Mouse (Mus musculus): ENCODE measurements at regions not wholly inside any gene's neighbourhood (a gene's known extent, or its start where the extent isn't known, plus 50 kb on each side); places are given as distances from the start of the nearest gene placed in this dataset.

DNA sequence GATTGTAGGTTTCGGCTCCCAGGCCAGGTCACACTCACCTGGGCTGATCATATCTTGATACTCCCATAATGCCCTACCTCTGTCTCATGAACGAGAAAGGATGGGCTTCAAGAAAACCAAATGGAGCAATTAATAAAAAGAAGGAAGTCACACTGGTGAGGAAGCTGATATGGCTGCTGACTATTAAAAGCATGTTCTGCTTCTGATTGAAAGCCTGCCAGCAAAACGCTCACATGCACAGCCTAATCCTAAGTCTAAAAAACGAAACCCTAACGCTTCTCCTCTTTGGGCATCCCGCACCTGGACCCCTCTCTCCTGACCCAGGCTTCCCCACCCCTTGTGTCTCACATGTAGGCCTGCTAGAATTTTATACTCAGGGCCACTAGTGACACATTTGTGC lies 230.8 kb upstream of the Klf4 start:
- TF ChIP-seq CTCF (conservative IDR thresholded peaks at IDR 0.05; ENCODE audit: low read length) = no peak
- no peak for TF ChIP-seq POU5F1 (IDR thresholded peaks at IDR 0.05; ENCODE audit: borderline replicate concordance, low read length)

All from E14TG2a.4 (cell line).